Mouse (Mus musculus) spleen, adult 2 months (tissue): ENCODE data around the gene Cst13. TPM values are rescaled to one million over a fixed set of nuclear protein-coding genes. Genes with fewer than 3 reads are reported as not detected.

Experiments
- DNase-seq, 2 experiments: peaks; one replicate each; pipeline versions ENCODE4 v3.0.0 to v3.0.0-alpha.2; 2012 to 2021; ENCODE audit warnings: low spot score in 2 of 2, low read depth in 1 of 2
- H3K27ac ChIP-seq: fragments of 200-500 bp; 2 replicates; pipeline ENCODE4 v1.5.1; 2012; ENCODE audit warnings: low read length, inconsistent platforms; ENCODE audit not compliant: insufficient read depth
- H3K27me3 ChIP-seq: fragments of 200-500 bp; 2 replicates; pipeline ENCODE4 v1.6.1; 2012; ENCODE audit warnings: mild to moderate bottlenecking, moderate library complexity, low read length, inconsistent platforms; ENCODE audit not compliant: control insufficient read depth, insufficient read depth
- H3K36me3 ChIP-seq: fragments of 200-500 bp; 2 replicates; pipeline ENCODE4 v1.6.1; 2012; ENCODE audit warnings: mild to moderate bottlenecking, low read length, inconsistent platforms; ENCODE audit not compliant: control insufficient read depth, insufficient read depth
- H3K4me1 ChIP-seq: fragments of 200-500 bp; 2 replicates; pipeline ENCODE4 v1.6.1; 2011; ENCODE audit warnings: inconsistent platforms; ENCODE audit not compliant: control insufficient read depth, insufficient read depth, insufficient read length
- H3K4me3 ChIP-seq: fragments of 200-500 bp; 2 replicates; pipeline ENCODE4 v1.5.1; 2011; ENCODE audit warnings: mild to moderate bottlenecking, inconsistent platforms; ENCODE audit not compliant: insufficient read depth, insufficient read length; ENCODE audit errors: extremely low read depth
- CTCF ChIP-seq: fragments of 200-500 bp; IDR thresholded peaks from 2 replicates; pipeline ENCODE4 v1.5.1; 2011; ENCODE audit warnings: mild to moderate bottlenecking, inconsistent platforms; ENCODE audit not compliant: insufficient read depth, insufficient read length, insufficient replicate concordance; ENCODE audit errors: extremely low read depth
- POLR2A ChIP-seq: fragments of 200-500 bp; IDR thresholded peaks from 2 replicates; pipeline ENCODE4 v1.6.1; 2011; ENCODE audit warnings: low read depth, low read length, inconsistent platforms
- WGBS: fragments of 180-500 bp; shearing (Covaris S2); methylation state at CpG from one replicate; pipeline ENCODE4 v1.1.7; 2018; 5-methylcytosine and 5-hydroxymethylcytosine counted together
- polyA plus RNA-seq: library from polyadenylated mRNA; depleted of rRNA; stranded (reverse); fragments of >200 nt; gene quantifications from 2 replicates; pipeline ENCODE4 v1.2.3, GENCODE M21; 2012

The Cst13 gene
- polyA plus RNA-seq, 1 experiment, result not detected

- Histone ChIP-seq H3K27me3 (no peaks in the 10 kb centered on the region), H3K27ac (no peak overlapping the region), H3K4me3 (no peak overlapping the region), H3K36me3 (no peaks in the 10 kb centered on the region), H3K4me1 (no peaks in the 10 kb centered on the region)
- TF ChIP-seq CTCF, result no peak
- no peak for TF ChIP-seq POLR2A
- WGBS, result 83% methylated on average over 4 of the region's 4 CpGs
- DNase-seq, result no peak
These were observed 41.1 kb downstream of the Cst13 start for GRCm38 (mm10) chr2:148860993-148861392.

GRCm38 (mm10) chr2:148861693-148862092 lies 41.8 kb downstream of the Cst13 start:
- no peak overlapping the region for H3K4me3 ChIP-seq
- no peaks in the 10 kb centered on the region for H3K27me3 ChIP-seq
- H3K4me1 ChIP-seq, result no peaks in the 10 kb centered on the region
- no peak for DNase-seq
- no peak for TF ChIP-seq CTCF
- no peak for TF ChIP-seq POLR2A
- H3K36me3 ChIP-seq, result no peaks in the 10 kb centered on the region
- no peak overlapping the region for H3K27ac ChIP-seq

- Histone ChIP-seq H3K36me3 (no peaks in the 10 kb centered on the region), H3K4me3 (no peak within 1 kb of the TSS), H3K4me1 (no peaks in the 10 kb centered on the region), H3K27ac (no peak within 1 kb of the TSS), H3K27me3 (no peaks in the 10 kb centered on the region)
- DNase-seq, result no peak
- no peak for TF ChIP-seq CTCF
- no peak for TF ChIP-seq POLR2A
- 65% methylated on average over 2 of the region's 2 CpGs for WGBS
These were observed 45.1 kb downstream of the Cst13 start, which contains the start of gene 9230104L09Rik for GRCm38 (mm10) chr2:148864966-148865365. TSS of gene 9230104L09Rik (minus strand) at chr2:148865038.

DNA sequence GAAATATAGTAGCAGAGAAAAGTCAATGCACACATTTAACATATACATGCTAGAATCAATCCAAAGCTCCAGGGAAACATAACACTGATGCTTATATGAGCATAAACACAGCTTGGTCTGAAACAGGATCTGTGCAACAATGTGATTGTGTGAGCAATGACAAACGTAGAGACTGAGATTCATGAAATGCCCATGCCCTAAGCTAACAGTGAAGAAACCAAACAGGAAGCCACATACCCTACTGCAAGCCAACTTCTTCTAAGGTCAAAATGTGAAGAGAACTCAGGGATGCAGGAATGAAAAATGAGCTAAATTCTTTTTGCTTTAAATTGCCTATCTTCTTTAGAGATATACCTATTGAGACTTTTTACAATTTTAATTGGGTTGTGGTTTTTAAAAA lies 49.1 kb downstream of the Cst13 start:
- 13% methylated on average over 1 of the region's 1 CpGs for WGBS
- peaks cover 6% of the 10 kb centered on the region; the same call in 1 of the 2 replicates for H3K4me1 ChIP-seq
- H3K27ac ChIP-seq, result no peak overlapping the region
- TF ChIP-seq CTCF (no peak), POLR2A (no peak)
- DNase-seq, result no peak
- no peaks in the 10 kb centered on the region for H3K27me3 ChIP-seq
- peaks cover 5% of the 10 kb centered on the region for H3K36me3 ChIP-seq
- no peak overlapping the region for H3K4me3 ChIP-seq

DNA sequence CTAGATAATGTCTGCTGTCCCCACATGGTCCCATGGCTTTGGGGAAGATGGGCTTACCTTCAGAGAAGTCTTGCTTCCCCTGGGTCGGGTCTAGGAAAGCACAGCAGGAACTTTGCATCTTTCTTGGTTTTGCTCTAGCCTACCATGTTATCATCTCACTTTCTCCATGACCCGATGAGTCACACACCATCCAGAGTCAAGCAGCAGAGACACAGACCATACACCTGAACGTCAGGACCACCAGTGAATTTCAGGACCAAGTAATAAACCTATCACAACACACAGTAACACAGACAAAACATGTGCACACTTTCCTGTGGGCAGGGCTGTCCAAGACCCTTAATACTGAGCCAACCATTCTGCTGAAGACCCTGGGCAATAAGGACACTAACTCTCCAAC lies 50.6 kb downstream of the Cst13 start:
- Histone ChIP-seq H3K4me3 (no peak overlapping the region), H3K27ac (no peak overlapping the region), H3K4me1 (peaks cover 10% of the 10 kb centered on the region; the same call in 1 of the 2 replicates), H3K36me3 (peaks cover 5% of the 10 kb centered on the region), H3K27me3 (no peaks in the 10 kb centered on the region)
- 82% methylated on average over 3 of the region's 3 CpGs for whole genome bisulfite sequencing
- DNase-seq, result no peak
- TF ChIP-seq POLR2A (no peak), CTCF (no peak)

DNA sequence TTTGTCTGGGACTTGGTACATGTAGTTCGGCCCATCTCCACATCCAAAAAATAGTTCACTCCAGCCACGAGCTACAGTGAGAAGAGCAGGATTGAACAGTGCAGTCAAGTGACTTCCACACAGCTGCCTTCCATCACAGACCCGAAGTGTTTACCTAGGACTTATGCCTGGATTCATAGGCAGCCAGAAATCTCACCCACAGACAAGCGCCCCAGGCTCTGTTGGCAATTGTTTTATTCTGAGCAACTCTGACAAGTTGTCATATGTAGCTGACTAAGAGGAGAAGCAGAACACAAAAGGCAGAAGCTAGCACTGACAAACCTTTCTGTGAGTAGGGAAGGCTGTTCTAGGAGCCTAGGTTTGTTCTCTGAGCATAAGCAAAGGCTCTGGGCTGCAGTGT lies 53.0 kb downstream of the Cst13 start:
- DNase-seq, result no peak
- Histone ChIP-seq H3K36me3 (peaks cover 5% of the 10 kb centered on the region), H3K4me3 (no peak overlapping the region), H3K4me1 (peaks cover 19% of the 10 kb centered on the region; the same call in 1 of the 2 replicates), H3K27ac (no peak overlapping the region), H3K27me3 (no peaks in the 10 kb centered on the region)
- TF ChIP-seq POLR2A (no peak), CTCF (no peak)
- WGBS, result 84% methylated on average over 4 of the region's 4 CpGs

DNA sequence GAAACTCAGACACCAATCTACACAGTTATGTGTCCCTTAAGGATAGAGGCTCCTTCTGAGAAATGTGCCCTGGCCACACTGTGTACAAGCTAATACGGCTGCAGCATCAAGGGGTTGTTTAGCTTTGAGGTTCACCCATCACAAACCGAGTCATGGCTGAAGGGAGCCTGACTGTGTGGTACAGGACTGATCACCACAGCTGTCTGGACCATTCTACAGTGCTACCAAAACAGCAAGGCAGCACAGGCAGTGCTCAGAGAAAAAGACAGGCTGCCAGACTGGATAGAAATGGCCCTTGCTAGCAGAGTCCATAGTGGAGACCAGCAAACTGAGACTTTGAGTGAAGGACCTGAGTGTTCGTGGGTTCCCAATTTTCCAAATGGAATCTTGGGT lies 54.3 kb downstream of the Cst13 start:
- Histone ChIP-seq H3K4me3 (peak overlapping the region; percentile 71), H3K27me3 (no peaks in the 10 kb centered on the region), H3K4me1 (peaks cover 19% of the 10 kb centered on the region; the same call in 1 of the 2 replicates), H3K27ac (peak overlapping the region; percentile 15; the same call in 1 of the 2 replicates), H3K36me3 (peaks cover 5% of the 10 kb centered on the region)
- no peak for TF ChIP-seq POLR2A
- TF ChIP-seq CTCF, result no peak
- no peak for DNase-seq
- 10% methylated on average over 3 of the region's 3 CpGs for WGBS
